Mouse (Mus musculus): Measurements from ENCODE around the gene Slc4a2. TPM values are rescaled to one million over a fixed set of nuclear protein-coding genes. Genes with fewer than 3 reads are reported as not detected.

Slc4a2 gene
- polyA plus RNA-seq, 1 experiment: 66.2 TPM

DNA sequence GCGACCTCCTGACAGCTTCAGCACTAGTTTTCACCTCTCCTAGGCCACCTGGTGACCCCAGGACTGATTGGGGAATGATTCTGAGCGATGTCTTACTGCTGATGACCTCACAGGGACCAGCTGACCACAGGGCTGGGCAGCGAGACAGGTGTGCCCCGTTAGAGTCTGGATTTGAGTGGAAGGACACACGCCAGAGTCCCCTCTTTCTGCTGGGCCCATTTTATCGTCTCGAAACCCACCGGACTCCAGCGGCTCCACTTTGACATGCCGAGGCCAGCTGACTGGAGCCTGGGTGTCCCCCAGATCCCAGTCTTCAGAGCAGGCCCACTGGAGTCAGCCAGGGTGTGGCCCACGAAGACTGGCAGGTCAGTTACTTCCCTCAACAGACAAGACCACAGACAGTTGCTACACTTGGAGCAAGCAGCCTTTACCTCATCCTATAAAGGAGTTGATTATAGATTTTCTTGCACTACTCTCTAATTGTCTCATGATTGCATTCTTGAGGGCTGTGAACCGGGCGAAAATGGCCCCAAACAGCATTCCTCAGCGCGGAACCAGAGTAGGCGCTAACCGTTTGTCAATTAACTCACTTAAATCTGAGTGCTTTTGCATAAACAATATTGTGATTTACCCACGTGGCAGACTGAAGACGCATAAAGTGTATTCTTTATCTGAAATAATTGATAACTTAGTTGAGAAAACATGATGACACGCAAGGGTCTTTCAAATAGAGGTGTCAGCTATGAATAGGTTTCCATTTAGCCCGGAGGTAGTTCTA is 556 bp downstream of the Slc4a2 start:
- 4% methylated on average over 21 of the region's 21 CpGs for WGBS
- no peak for DNase-seq (ENCODE audit: low read depth, low spot score)

DNA sequence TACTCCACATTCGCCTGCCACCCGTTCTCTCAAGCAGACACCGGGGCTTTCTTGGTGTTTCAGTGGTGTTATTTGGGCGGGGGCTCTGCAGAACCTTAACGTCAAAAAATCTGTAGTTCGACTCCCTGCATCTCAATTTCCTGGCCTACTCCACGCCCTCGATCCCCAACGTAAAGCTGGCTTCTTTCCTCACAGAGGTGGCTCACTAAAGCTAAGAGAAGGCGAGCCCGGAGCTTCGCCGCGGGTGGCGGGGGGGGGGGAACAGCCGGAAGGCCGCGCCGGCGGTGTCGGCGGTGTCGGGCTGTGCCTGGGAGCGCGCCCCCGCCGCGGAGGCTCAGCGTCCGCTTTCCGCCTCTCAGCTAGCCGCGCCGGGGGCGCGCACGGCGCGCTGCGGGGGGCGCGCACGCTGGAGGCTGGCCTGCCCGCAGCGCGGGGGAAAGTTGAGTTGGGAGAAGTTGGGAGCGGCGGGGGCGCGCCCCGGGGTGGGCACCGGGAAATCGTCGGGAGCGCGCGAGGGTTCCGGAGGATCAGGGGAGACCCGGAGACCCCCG is 1.3 kb downstream of the Slc4a2 start:
- 1% methylated on average over 59 of the region's 60 CpGs for WGBS
- DNase-seq (ENCODE audit: low read depth, low spot score): no peak

DNA sequence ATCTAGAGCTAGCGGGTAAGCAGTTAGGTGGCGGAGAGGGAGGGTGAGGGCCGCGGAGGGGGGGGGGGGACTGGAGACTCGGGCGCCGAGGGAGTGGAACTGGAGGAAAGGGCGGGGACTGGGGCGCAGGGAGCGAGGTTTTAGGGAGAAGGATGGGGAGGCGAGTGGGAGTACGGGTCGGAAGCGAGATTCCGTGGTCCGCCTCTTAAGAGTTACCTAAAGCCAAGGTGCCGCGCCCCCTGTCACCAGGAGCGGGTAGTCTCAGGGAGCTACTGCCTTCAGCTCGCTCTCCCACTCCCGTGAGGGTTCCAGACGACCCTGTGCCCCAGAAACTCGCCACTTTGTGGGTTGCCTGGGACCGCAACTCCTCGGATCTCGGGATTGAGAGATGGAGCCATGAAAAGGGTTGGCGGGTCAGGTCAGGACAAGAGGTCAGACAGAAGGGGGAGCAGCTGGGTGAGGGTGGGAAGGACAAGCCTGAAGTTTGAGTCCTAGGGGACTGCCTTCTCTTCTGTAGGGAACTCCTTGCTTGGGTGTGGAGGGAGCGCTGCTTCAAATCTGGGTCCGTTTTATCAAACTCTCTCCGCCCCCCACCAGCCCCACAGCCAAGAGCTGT is 1.9 kb downstream of the Slc4a2 start:
- WGBS: 1% methylated on average over 29 of the region's 30 CpGs
- no peak for DNase-seq (ENCODE audit: low read depth, low spot score)

GRCm38 (mm10) chr5:24426037-24426432 is 2.4 kb downstream of the Slc4a2 start:
- no peak for DNase-seq (ENCODE audit: low read depth, low spot score)
- WGBS: 4% methylated on average over 10 of the region's 10 CpGs

DNA sequence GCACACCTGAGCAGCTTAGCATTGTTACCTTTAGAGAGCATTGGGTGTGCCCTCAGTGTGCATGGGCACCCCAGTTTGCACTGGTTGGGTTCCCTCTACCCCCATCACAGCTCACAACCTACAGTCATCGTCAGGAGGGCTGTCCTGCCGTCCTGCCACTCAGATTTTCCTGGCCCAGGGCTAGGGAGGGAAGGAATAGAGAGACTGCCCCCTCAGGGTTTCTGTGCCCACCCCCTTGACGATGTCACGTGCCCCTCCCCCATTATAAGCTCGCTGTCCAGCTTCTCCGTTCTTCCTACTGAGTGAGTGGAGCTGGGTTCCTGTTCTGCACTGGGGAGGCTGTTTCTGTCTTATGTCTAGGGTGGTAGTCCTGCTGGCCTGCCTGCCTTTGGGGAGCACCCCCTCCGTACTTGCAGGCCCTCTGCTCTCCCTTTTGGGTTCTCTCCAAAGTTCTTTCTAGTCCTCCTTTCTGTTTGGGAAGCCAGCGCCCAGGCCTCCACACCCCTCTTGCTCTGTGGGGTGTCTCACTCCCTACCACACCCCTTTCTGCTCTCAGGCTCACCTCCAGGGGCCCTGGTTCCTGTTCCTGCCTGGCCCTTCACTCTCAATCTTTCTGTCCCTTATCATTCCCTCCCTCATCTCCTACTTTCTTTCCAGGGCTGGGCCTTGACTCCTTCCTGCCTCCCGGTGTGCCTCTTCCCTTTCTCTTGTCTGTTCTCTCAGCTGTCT is 3.1 kb downstream of the Slc4a2 start:
- DNase-seq (ENCODE audit: low read depth, low spot score): no peak
- 13% methylated on average over 9 of the region's 9 CpGs for WGBS

DNA sequence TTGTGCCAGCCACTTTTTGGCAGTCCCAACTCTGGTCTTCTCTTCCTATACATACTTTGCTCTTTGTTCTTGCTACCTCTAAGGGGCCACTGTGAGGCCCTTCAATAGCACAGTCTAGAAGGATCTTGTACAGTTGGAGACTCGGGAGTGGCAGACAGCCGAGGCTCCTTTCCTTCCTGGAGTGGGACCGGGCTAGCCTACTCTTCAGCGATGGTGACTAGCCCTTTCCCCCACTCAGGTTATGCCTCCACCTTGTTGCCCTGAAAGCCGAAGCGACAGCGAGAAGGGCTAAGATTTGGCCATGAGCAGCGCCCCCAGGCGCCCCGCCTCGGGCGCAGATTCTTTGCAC is 3.6 kb downstream of the Slc4a2 start:
- WGBS: 28% methylated on average over 12 of the region's 12 CpGs
- DNase-seq (ENCODE audit: low read depth, low spot score): no peak

GRCm38 (mm10) chr5:24427981-24428402 is 4.4 kb downstream of the Slc4a2 start:
- 18% methylated on average over 15 of the region's 15 CpGs for WGBS
- no peak for DNase-seq (ENCODE audit: low read depth, low spot score)

DNA sequence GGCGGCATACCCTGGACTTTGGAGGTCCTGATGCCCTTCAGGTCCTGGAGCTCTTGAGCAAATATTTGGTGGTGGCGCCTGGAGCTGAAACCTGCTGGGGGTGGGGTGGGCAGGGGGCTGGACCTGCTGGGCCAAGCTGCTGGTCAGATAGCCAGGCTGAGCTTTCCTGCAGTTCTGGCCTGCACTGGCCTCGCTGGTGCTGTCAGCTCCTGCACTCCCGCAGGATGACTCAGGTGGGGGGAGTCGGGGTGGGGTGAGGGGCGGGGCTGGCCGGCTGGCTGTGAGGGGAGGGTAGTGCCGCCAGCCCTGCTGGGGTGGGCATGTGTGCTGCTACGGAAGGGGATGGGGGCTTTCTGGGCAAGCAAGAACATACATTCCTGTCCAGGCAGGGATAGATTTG is 5.0 kb downstream of the Slc4a2 start:
- no peak for DNase-seq (ENCODE audit: low read depth, low spot score)
- 21% methylated on average over 9 of the region's 9 CpGs for WGBS

DNA sequence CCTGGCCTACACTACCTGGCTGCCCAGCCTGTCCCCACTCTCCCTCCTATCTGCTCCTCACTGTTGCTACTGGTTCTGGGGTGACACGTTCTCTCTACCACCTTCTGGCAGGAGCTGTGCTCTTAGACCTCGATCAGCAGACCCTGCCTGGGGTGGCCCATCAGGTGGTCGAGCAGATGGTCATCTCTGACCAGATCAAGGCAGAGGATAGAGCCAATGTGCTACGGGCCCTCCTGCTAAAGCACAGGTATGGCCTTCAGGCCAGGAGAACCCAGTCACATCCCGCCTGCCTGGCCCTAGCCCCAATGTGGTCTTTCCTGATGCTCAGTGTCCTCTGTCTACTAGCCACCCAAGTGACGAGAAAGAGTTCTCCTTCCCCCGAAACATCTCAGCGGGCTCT is 10.4 kb downstream of the Slc4a2 start:
- WGBS: 92% methylated on average over 8 of the region's 8 CpGs

GRCm38 (mm10) chr5:24441187-24441586 is 17.6 kb downstream of the Slc4a2 start:
- no peak for DNase-seq (ENCODE audit: low read depth, low spot score)
- 93% methylated on average over 8 of the region's 8 CpGs for WGBS

More for the DNA sequence above, 10.4 kb downstream of the Slc4a2 start:
- no peak for DNase-seq (ENCODE audit: low read depth, low spot score)

DNA sequence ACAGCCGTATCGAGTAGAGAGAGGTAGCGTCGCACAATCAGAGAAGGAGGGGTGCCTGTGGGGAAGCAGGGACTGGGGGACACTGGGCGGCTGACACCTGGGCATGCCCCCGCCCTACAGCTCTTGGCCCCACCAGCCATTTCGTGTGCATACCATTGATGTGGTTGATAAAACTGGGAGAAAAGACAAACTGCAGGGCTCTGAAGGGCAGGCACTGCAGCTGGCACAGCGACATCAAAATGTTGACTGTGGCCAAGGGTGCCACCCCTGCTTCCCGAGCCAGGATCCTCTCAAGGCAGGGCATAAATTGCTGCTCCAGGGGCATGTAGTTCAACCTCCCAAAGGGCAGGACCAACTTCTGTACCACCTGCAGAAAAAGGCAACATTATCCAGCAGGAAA is 18.4 kb downstream of the Slc4a2 start:
- WGBS: 70% methylated on average over 9 of the region's 9 CpGs
- no peak for DNase-seq (ENCODE audit: low read depth, low spot score)

- no peak for DNase-seq (ENCODE audit: low read depth, low spot score)
- 89% methylated on average over 7 of the region's 7 CpGs for WGBS
These were observed 19.6 kb downstream of the Slc4a2 start for GRCm38 (mm10) chr5:24443204-24443603.

DNA sequence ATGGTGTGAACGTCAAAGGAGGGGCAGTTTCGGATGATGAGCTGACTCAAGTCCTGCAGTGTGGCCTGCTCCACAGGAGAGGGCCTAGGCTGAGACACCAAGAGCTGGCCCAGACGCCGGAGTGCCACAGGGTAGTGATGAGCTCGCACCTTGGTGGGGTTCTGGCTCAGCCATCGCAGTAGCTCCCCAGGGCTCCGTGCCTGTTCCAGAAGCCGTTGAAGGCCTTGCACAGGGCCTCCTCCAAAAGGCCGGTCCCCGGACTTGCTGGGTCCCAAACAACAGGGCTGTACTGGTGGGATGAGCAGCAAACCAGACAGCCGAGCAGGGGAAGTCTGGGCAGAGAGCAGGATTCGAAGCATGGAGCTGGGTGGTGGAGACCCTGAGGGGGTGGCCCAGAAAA is 20.3 kb downstream of the Slc4a2 start:
- 82% methylated on average over 12 of the region's 12 CpGs for WGBS
- DNase-seq (ENCODE audit: low read depth, low spot score): no peak

DNA sequence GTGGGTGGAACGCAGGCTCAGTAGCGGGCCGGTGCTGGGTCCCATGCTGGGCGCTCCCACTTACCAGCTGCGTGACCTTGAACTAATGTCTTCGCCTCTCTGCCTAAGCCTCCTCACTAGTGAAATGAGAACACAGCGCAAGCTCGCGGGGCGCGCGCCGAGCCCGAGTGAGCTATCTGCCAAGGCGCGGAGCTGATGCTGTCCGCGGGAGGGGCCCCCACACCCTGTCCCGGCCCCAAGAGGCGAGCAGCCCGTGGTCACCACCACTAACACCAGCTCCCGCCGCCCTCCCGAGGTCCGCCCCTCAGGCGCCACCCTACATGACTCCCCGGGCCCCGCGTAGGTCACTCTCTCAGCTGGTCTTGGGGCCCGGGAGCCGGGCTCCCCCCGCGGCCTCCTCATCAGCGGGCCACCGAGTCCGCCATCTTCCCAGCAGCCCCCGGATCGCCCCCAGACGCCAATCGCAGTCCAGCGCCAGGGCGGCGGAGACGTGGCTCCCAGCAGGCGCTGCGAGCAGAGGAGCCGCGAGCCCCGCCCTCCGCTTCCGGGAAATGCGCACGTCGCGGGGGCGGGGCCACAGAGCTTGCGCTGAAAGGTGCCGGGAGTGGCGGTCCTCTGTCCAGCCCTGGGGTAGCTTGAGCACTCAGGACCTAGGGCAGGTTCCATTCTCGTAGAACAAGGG is 21.2 kb downstream of the Slc4a2 start, which contains the start of gene Fastk:
Fastk (minus strand) TSS at position 542 of the 682 bp plus-strand sequence.
- WGBS: under 1% methylated on average over 60 of the region's 60 CpGs
- DNase-seq (ENCODE audit: low read depth, low spot score): no peak

GRCm38 (mm10) chr5:24445428-24446080 is 21.9 kb downstream of the Slc4a2 start:
- DNase-seq (ENCODE audit: low read depth, low spot score): no peak
- WGBS: 63% methylated on average over 20 of the region's 20 CpGs

GRCm38 (mm10) chr5:24446630-24447029 is 23.0 kb downstream of the Slc4a2 start:
- WGBS: 90% methylated on average over 7 of the region's 7 CpGs

GRCm38 (mm10) chr5:24447624-24448298 is 24.1 kb downstream of the Slc4a2 start, which contains the start of gene Tmub1:
Gene Tmub1, minus strand, starts transcription at chr5:24447854.
- WGBS: 2% methylated on average over 34 of the region's 34 CpGs
- no peak for DNase-seq (ENCODE audit: low read depth, low spot score)

More at GRCm38 (mm10) chr5:24446630-24447029, 23.0 kb downstream of the Slc4a2 start:
- DNase-seq (ENCODE audit: low read depth, low spot score): no peak

GRCm38 (mm10) chr5:24451264-24452029 is 27.8 kb downstream of the Slc4a2 start:
- WGBS: 5% methylated on average over 56 of the region's 66 CpGs
- no peak for DNase-seq (ENCODE audit: low read depth, low spot score)

Data from large intestine, adult 2 months (tissue).